Mouse (Mus musculus): ENCODE measurements at regions not wholly inside any gene's neighbourhood (a gene's known extent, or its start where the extent isn't known, plus 50 kb on each side); places are given as distances from the start of the nearest gene placed in this dataset.

- no peak for DNase-seq (ENCODE audit: low spot score in 2 of 2)
- intact Hi-C loops (cut with DNase I): no loop called here
These were observed 66.7 kb upstream of the Cxcr4 start for GRCm38 (mm10) chr1:128658802-128659201.

GRCm38 (mm10) chr1:128654099-128654862 is 62.2 kb upstream of the Cxcr4 start:
- no peak for DNase-seq (ENCODE audit: low spot score in 2 of 2)
- intact Hi-C loops (cut with DNase I): no loop called here

- no peak for DNase-seq (ENCODE audit: low spot score in 2 of 2)
- intact Hi-C loops (cut with DNase I): no loop called here
These were observed 58.5 kb upstream of the Cxcr4 start for GRCm38 (mm10) chr1:128650596-128650995.

DNA sequence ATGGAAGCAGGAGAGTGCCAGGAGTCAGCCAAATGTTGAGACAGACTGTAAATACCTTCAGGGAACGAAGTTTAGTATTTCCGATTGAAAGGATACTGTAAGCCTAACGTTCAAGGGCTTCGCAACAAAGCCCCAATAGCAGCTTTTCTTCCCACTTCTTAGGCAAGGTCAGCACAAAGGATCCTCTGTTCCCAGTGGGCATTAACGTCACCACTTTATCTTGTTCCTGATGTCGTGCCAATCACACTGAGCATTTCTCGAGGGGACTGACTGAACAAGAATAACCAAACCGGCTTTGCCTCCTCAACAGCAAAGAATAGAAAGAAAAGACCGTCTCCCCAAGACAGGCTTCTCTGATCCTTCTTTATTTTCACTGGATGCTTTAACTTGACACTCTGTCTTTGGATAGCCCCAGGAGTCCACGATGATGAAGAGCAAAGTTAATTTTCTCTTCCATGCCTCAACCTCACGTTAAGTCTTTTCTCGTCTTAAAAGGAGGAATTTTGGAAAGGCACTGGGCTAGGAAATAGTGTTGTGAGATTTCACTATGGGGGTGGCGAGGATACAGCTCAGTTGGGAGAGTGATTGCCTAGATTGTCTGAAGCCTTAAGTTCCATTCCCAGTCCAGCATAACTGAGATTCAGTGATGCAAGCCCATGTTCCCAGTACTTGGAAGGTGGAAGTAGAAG is 57.5 kb upstream of the Cxcr4 start:
- intact Hi-C loops (cut with DNase I): no loop called here

DNA sequence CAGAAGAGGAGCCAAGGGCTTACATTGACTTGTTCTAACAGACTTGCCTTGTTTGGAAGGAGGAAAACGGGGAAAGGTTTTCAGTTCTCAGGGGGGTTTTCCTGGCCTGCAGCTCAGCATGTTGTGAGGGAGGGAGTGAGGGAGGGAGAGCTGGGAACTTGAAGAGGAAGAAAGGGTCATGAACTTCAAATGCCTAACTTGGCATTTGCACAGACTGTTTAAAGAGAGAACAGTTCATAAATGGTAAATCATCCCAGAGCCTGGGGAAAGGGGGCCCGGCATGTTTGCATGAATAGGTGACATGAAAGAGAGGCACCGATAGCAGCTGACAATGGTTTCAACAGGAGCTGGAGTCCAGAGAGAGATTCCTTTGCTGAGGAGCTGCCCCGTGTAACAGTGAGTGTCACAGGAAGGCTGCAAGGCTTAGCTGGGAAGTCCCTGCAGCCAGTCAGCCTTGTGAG is 51.3 kb upstream of the Cxcr4 start:
- no peak for DNase-seq (ENCODE audit: low spot score in 2 of 2)

More for the DNA sequence above, 57.5 kb upstream of the Cxcr4 start:
- no peak for DNase-seq (ENCODE audit: low spot score in 2 of 2)

DNA sequence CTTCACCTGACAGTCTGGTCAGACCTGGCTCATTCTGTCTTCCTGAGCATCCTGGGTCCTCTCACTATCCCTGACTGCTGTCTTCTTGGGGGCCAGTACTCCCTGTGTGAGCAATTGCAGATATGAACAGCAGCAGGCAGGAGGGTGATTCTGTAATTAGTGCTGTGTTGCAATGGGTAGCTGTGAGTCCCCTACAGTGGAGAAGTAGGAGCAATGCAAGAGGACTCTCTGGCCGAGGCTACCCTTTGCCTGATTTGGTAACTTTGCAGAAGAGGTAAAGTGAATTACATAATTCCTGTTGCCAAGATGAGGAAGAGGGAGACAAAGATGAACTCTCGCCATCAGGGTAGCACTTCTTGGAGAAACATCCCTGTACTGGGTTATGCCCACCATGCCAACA is 50.1 kb upstream of the Cxcr4 start:
- intact Hi-C loops (cut with DNase I): no loop called here
- no peak for DNase-seq (ENCODE audit: low spot score in 2 of 2)

More for the DNA sequence above, 51.3 kb upstream of the Cxcr4 start:
- intact Hi-C loops (cut with DNase I): no loop called here
